Mouse (Mus musculus) intestine, embryonic 14.5 days (tissue): ENCODE results near the gene Uap1l1. TPM values are rescaled to one million over a fixed set of nuclear protein-coding genes. Genes with fewer than 3 reads are reported as not detected.

Experiments
- ATAC-seq: fragments of 200-750 bp; cut with Nextera tagmentation; replicated peaks from 2 replicates; pipeline ENCODE4 v1.8.0; 2017; ENCODE audit warnings: low read depth, moderate number of reproducible peaks, moderate TSS enrichment, moderate library complexity; ENCODE audit not compliant: low FRiP score, low TSS enrichment
- DNase-seq: peaks from one replicate; pipeline ENCODE4 v3.0.0-alpha.2; 2018; ENCODE audit warnings: low spot score
- H3K27ac ChIP-seq: fragments of 300-500 bp; sonication (generic); 2 replicates; pipeline ENCODE4 v1.5.1; 2014; ENCODE audit warnings: low read depth, mild to moderate bottlenecking, control low read depth
- H3K27me3 ChIP-seq: fragments of 300-500 bp; sonication (generic); replicated peaks from 2 replicates; pipeline ENCODE4 v1.6.1; 2014; ENCODE audit warnings: low read length, control low read depth; ENCODE audit not compliant: control insufficient read depth, insufficient read depth
- H3K36me3 ChIP-seq: fragments of 300-500 bp; sonication (generic); 2 replicates; pipeline ENCODE4 v1.6.1; 2014; ENCODE audit warnings: low read length, control low read depth; ENCODE audit not compliant: control insufficient read depth, insufficient read depth
- H3K4me1 ChIP-seq: fragments of 300-500 bp; sonication (generic); replicated peaks from 2 replicates; pipeline ENCODE4 v1.6.1; 2014; ENCODE audit warnings: low read length, control low read depth, mixed read lengths; ENCODE audit not compliant: control insufficient read depth, insufficient read depth
- H3K4me2 ChIP-seq: fragments of 300-500 bp; sonication (generic); 2 replicates; pipeline ENCODE4 v1.6.1; 2014; ENCODE audit warnings: low read length
- H3K4me3 ChIP-seq: fragments of 300-500 bp; sonication (generic); 2 replicates; pipeline ENCODE4 v1.5.1; 2014; ENCODE audit warnings: low read depth, low read length, control low read depth, mixed read lengths
- H3K9ac ChIP-seq: fragments of 300-500 bp; sonication (generic); 2 replicates; pipeline ENCODE4 v1.6.1; 2014; ENCODE audit warnings: mild to moderate bottlenecking, low read length
- H3K9me3 ChIP-seq: fragments of 300-500 bp; sonication (generic); 2 replicates; pipeline ENCODE4 v1.6.1; 2016; ENCODE audit warnings: low read length, control low read depth; ENCODE audit not compliant: control insufficient read depth
- WGBS: fragments of 180-500 bp; shearing (Covaris S2); extraction: QIAGEN DNeasy Blood & Tissue Kit; methylation state at CpG from one replicate; pipeline ENCODE4 v1.1.7; 2014; 5-methylcytosine and 5-hydroxymethylcytosine counted together
- polyA plus RNA-seq: library from polyadenylated mRNA; unstranded; fragments of >200 nt; fragmentation: Nextera tagmentation; extraction: Ambion mirVana; gene quantifications from 2 replicates; pipeline ENCODE4 v1.2.1, GENCODE M21; 2014

The Uap1l1 gene
- polyA plus RNA-seq, 1 experiment from 2014 or later, result 46.0 TPM

DNA sequence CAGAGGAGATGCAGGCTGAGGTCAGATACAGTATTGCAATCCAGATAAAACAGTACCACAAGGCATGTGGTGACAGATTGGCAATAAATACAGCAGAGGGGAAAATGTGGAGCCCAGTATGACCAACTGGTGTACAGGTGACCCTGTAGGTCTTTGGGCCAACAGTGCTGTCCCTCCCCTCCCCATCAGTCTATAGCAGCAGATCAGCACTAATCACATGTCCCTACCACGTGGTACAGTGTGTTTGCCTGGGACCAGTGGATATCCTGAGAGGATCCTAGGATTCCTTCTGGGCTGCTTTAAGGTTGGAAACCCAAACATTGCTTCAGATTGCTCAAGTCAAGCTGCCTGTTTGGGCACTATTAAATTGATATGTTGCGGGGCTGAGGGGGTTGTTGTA lies 31.9 kb downstream of the Uap1l1 start:
- Histone ChIP-seq H3K36me3 (peaks cover 47% of the 10 kb centered on the region), H3K27ac (no peak overlapping the region), H3K27me3 (no peaks in the 10 kb centered on the region), H3K4me2 (peak overlapping the region; percentile 98), H3K4me1 (peaks cover 14% of the 10 kb centered on the region; the same call in 1 of the 2 replicates), H3K9me3 (no peaks in the 10 kb centered on the region), H3K4me3 (peak overlapping the region; percentile 96), H3K9ac (peak overlapping the region; percentile 73)
- 81% methylated on average over 2 of the region's 2 CpGs for WGBS
- no peak for DNase-seq
- ATAC-seq, result no peak

DNA sequence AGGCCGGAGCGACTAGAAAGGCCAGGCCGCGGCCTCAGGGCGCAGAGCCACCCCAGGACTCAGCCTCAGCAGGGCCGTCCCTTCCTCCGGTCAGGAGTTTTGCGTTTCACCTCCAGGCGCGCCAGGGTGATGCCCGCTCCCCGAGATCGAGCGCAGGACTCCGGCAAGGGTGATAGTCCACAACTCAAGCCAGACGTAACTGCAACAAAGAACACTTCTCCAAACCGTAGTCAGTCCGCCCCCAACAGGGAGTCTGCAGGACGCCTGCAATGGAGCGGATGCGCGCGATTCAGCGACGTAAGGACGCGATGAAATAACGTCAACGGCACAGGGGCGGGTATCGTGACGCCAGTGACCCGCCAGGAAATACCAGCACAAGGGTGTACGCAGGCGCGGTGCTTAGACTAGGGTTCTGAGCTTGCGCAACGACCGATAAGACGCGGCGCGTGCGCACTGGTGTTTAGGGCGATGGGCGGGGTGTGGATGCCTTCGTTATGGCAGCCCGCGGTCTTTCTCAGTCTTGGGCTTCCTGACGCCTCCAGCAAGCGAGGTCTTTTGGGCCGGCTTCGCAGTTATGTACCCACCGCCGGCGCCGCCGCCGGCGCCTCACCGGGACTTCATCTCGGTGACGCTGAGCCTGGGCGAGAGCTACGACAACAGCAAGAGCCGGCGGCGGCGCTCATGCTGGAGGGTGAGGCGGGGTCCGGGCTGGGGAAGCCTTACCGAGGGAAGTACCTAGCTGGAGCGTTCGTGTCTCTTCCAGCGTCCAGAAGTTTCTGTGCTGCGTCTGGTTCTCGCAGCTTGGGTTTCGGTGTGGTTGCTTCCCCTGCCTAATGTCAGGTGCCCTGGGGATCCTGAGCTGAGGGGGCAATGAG lies 33.0 kb downstream of the Uap1l1 start, which contains the start of gene Man1b1:
Gene Man1b1 (plus strand): TSS at position 53 of the 875 bp plus-strand sequence.
- peak within 1 kb of the TSS; percentile 91 for H3K27ac ChIP-seq
- peak; percentile 97 for ATAC-seq
- H3K27me3 ChIP-seq, result no peaks in the 10 kb centered on the region
- peak within 1 kb of the TSS; percentile 96 for H3K4me3 ChIP-seq
- peak within 1 kb of the TSS; percentile 98 for H3K4me2 ChIP-seq
- H3K4me1 ChIP-seq, result peaks cover 14% of the 10 kb centered on the region; the same call in 1 of the 2 replicates
- WGBS, result under 1% methylated on average over 78 of the region's 78 CpGs
- no peaks in the 10 kb centered on the region for H3K9me3 ChIP-seq
- H3K36me3 ChIP-seq, result peaks cover 36% of the 10 kb centered on the region
- H3K9ac ChIP-seq, result peak within 1 kb of the TSS; percentile 96
- peak; percentile 97 for DNase-seq

DNA sequence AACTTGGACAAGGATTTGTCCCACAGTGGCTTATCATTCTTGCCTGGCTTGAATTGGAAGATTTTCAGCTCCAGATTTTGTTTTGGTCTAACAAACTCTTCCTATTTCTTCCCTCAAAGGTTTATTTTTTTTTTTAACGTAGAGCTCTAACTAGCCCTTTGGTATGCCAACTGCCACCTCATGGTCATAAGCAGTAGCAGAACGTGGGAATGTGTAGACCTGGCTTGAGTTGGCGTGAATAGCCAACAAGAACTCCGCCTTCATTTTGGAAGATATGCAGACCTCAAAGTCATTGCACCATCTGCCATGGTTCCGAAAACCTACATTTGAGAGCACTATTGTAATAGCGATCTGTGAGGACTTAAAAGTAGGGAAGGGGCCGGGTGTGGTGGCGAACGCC lies 34.0 kb downstream of the Uap1l1 start:
- Histone ChIP-seq H3K9ac (peak overlapping the region; percentile 96; the same call in 1 of the 2 replicates), H3K4me3 (peak overlapping the region; percentile 96), H3K4me1 (peaks cover 14% of the 10 kb centered on the region; the same call in 1 of the 2 replicates), H3K27ac (no peak overlapping the region), H3K9me3 (no peaks in the 10 kb centered on the region), H3K36me3 (peaks cover 27% of the 10 kb centered on the region), H3K4me2 (peak overlapping the region; percentile 65), H3K27me3 (no peaks in the 10 kb centered on the region)
- no peak for DNase-seq
- WGBS, result 61% methylated on average over 9 of the region's 9 CpGs
- ATAC-seq, result no peak

DNA sequence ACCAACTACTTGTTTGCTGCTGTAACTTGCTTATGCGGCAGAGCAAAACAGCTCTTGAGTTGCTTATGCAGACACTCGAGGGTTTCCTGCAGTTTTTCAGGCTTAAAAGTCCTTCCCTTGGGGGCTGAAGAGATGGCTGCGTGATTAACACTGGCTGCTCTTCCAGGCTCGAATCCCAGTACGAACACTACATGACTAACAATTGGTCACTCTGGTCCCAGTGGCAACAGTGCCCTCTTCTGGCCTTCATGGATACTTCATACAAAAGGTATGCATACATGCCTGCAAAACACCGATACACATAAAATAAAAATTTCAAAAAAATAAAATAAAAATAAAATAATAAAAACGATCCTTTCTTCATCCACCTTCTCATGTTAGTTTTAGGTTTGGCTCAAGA lies 37.0 kb downstream of the Uap1l1 start:
- no peak overlapping the region for H3K27ac ChIP-seq
- ATAC-seq, result no peak
- no peaks in the 10 kb centered on the region for H3K9me3 ChIP-seq
- H3K4me2 ChIP-seq, result no peak overlapping the region
- DNase-seq, result no peak
- H3K9ac ChIP-seq, result no peak overlapping the region
- peaks cover 10% of the 10 kb centered on the region; the same call in 1 of the 2 replicates for H3K4me1 ChIP-seq
- 43% methylated on average over 7 of the region's 7 CpGs for WGBS
- H3K27me3 ChIP-seq, result no peaks in the 10 kb centered on the region
- H3K4me3 ChIP-seq, result no peak overlapping the region
- H3K36me3 ChIP-seq, result no peaks in the 10 kb centered on the region

DNA sequence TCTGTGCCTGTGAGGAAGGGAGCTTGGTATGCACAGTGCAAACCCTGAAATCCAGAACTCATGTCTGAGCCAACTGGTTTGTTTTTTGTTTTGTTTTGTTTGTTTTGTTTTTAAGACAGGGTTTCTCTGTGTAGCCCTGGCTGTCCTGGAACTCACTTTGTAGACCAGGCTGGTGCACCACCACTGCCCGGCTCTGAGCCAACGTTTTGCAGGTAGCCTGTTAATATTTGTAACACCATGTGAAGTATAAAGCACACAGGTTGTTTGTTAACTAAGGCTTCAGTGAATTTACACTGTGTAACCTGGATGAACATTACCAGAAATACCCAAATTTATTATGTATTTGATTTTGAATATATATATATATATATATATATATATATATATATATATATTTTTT lies 39.4 kb downstream of the Uap1l1 start:
- Histone ChIP-seq H3K27me3 (peaks cover 2% of the 10 kb centered on the region; the same call in 1 of the 2 replicates), H3K4me3 (no peak overlapping the region), H3K27ac (no peak overlapping the region), H3K4me2 (no peak overlapping the region), H3K9ac (no peak overlapping the region), H3K9me3 (no peaks in the 10 kb centered on the region), H3K4me1 (no peaks in the 10 kb centered on the region), H3K36me3 (no peaks in the 10 kb centered on the region)
- DNase-seq (no peak), ATAC-seq (no peak)
- WGBS, result 74% methylated on average over 2 of the region's 2 CpGs

DNA sequence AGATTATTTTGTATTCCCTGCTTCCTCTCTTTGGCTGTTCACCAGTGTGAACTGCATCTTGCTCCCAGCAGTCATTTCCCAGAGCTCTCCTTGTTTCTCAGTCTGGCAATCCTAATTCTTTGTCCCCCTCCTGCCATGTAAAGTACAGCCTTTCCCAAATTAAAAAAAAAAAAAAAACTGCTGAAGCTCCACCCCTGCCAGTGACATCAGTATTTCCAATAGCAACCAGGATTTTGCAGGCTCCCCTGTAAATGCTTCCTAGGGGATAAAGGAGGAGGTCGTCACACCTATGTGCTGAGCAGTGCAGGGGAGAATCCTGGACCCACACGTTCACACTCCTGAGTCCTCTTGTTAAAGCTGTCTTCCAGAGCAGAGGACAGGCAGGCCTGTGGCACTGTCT lies 45.4 kb downstream of the Uap1l1 start:
- no peak overlapping the region for H3K9ac ChIP-seq
- H3K9me3 ChIP-seq, result no peaks in the 10 kb centered on the region
- no peak overlapping the region for H3K27ac ChIP-seq
- H3K4me2 ChIP-seq, result no peak overlapping the region
- no peak for ATAC-seq
- 38% methylated on average over 2 of the region's 2 CpGs for WGBS
- no peak overlapping the region for H3K4me3 ChIP-seq
- no peaks in the 10 kb centered on the region for H3K36me3 ChIP-seq
- peaks cover 43% of the 10 kb centered on the region for H3K27me3 ChIP-seq
- peaks cover 3% of the 10 kb centered on the region; the same call in 1 of the 2 replicates for H3K4me1 ChIP-seq
- DNase-seq, result no peak

DNA sequence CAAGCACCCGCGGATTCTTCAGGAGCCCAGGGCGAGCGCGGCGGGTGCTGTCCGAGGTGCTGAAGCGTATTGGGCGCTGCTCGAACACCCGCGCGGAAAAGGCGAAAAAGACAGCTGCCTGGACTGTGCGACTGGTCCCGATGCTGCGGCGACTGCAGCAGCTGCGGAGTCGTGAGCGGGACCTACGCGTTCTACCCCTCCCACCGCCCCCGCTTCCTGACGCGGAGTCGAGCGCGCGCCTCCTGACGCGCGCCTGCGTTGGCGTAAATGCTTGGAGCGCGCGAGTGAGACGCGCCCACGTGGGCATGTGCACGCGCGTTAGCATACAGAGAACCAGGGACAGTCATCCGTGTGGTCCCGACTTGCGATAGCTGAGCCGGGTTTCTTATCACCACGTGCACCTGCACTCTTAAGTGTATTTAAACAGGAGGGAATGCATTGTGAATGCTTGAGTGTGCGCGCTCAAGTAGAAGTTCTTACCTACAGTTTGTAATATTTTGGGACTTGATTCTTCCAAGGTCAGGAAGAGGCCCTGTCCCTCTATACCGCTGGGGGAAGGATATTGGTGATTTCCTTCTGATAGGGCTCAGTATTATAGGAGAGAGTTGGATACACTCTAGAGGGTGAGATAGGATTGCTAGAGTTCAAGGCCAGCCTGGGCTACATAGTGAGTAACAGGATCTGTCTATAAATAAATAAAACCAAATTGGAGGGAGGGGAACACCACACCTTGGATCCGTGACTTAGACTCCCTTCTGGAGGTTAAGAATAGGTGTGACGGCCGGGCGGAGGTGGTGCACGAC lies 46.3 kb downstream of the Uap1l1 start, which contains the start of gene Grin1:
Gene Grin1 (minus strand): TSS at position 217 of the 803 bp plus-strand sequence.
- Histone ChIP-seq H3K27ac (no peak within 1 kb of the TSS), H3K9me3 (no peaks in the 10 kb centered on the region), H3K4me3 (peak within 1 kb of the TSS; percentile 31), H3K36me3 (no peaks in the 10 kb centered on the region), H3K4me2 (peak within 1 kb of the TSS; percentile 49), H3K4me1 (peaks cover 3% of the 10 kb centered on the region; the same call in 1 of the 2 replicates), H3K27me3 (peaks cover 43% of the 10 kb centered on the region), H3K9ac (no peak within 1 kb of the TSS)
- WGBS, result 9% methylated on average over 58 of the region's 58 CpGs
- ATAC-seq, result peak; percentile 76
- peak; percentile 90 for DNase-seq

DNA sequence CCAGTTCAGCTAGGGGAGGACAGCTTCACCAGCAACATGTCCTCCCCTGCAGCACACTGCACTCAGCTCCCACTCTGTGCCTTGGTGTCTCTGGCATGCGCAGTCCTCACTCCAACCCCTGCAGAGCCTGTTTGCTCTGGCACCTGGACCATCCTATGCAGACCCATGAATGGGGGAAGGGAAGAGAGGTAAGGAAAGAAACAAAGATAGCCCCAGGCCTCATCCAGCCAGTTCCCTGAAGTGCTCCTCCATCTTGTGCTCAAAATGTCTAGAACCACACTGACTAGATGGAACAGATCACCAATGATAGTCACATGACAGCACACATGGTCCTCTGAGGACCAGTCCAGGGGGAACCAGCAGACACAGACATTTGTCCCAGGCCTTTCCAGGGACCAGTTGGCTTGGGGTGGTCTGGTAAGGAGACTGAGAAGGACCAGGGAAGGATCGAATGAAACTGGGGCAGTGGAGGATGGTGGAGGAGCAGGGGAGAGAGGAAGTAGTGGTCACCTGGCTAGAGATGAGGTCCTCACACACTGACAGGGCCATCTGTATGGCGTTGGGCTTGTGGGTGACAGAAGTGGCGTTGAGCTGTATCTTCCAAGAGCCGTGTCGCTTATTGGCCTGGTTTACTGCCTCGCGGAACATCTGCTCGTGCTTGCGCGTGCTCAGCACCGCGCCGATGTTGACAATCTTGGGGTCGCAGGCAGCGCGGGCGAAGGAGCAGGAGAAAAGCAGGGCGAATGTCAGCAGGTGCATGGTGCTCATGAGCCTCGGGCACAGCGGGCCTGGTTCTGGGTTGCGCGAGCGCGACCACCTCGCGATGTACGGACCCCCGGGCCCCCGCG lies 47.1 kb downstream of the Uap1l1 start:
- Histone ChIP-seq H3K4me3 (peak overlapping the region; percentile 31), H3K9me3 (no peaks in the 10 kb centered on the region), H3K27ac (no peak overlapping the region), H3K4me2 (peak overlapping the region; percentile 49), H3K27me3 (peaks cover 52% of the 10 kb centered on the region), H3K4me1 (peaks cover 3% of the 10 kb centered on the region; the same call in 1 of the 2 replicates), H3K36me3 (no peaks in the 10 kb centered on the region), H3K9ac (no peak overlapping the region)
- 7% methylated on average over 31 of the region's 31 CpGs for WGBS
- no peak for DNase-seq
- ATAC-seq, result peak; percentile 32; the same call in 1 of the 2 replicates
